Mouse (Mus musculus): ENCODE measurements around the gene Ccnl2. TPM values are rescaled to one million over a fixed set of nuclear protein-coding genes. Genes with fewer than 3 reads are reported as not detected.

Gene Ccnl2
- polyA plus RNA-seq, 1 experiment: 62.5 TPM

GRCm38 (mm10) chr4:155841651-155842270 lies 29.5 kb downstream of the Ccnl2 start:
- DNase-seq: no peak
- WGBS: 60% methylated on average over 38 of the region's 38 CpGs
- no peak for TF ChIP-seq POLR2A (IDR thresholded peaks at IDR 0.05; ENCODE audit: borderline replicate concordance, extremely low read depth, low read depth, low read length)
- TF ChIP-seq CTCF (IDR thresholded peaks at IDR 0.05; ENCODE audit: insufficient read depth, low read length): no peak
- H3K4me1 ChIP-seq (ENCODE audit: control insufficient read depth, insufficient read depth, low read length): peaks cover 22% of the 10 kb centered on the region
- peak overlapping the region; percentile 38 for H3K4me3 ChIP-seq (replicated peaks; ENCODE audit: extremely low read depth, low read depth, low read length)

DNA sequence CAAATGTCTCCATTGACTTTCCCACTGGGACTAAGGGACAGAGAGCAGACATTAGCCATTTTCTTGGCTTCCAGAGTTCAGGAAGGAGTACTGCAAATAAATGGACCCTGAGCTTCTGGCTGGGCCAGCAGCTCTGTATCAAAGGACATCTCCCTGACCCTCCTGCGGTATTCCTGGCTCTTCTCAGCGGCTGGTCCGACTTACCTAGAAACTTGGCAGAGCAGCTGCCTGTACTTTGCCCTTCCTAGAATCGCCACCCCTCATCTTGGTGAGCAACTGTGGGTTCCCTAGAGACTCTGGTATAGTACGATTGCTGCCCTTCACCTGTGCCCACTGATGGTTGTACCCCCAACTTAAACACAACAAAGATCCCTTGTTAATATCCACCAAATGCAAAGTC lies 30.9 kb downstream of the Ccnl2 start:
- 89% methylated on average over 5 of the region's 5 CpGs for WGBS
- TF ChIP-seq CTCF (IDR thresholded peaks at IDR 0.05; ENCODE audit: insufficient read depth, low read length): no peak
- no peak for TF ChIP-seq POLR2A (IDR thresholded peaks at IDR 0.05; ENCODE audit: borderline replicate concordance, extremely low read depth, low read depth, low read length)
- Histone ChIP-seq H3K4me3 (replicated peaks; ENCODE audit: extremely low read depth, low read depth, low read length) (no peak overlapping the region), H3K4me1 (ENCODE audit: control insufficient read depth, insufficient read depth, low read length) (peaks cover 21% of the 10 kb centered on the region)
- no peak for DNase-seq

DNA sequence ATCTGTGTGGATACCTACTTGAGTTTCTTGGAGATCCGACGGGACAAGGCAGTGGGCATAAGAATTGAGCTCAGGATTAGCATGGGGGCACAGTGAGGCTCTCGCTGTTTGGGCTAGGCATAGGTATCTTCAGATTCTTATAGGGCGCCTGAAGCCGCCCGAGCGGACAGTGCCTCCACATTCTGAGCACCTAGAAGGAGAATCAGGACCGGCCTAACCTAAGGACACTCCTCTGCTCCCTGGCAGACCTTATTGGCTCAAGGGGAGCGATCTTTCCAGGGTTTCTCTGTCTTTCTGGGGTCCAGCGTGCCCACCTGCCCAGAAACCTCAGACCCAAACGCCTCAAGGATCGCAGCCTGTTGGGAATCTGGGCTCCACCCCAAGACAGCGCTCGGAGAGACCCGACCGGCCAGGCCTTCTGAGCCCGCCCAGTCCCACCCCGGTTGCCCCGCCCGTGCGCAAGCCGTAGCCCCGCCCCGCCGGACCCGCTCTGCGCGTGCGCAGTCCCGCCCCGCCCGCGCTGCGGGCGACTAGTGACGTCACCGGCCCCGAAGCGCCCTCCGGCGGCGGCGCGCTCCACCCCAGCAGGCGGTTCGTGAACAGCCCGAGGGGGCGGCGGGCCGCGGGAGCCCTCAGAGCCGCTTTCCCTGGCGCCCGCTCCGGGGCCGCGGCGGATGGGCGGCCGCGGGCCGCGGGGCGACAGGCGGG lies 34.7 kb downstream of the Ccnl2 start, which contains the start of gene Dvl1:
Gene Dvl1, plus strand, starts transcription at position 532 of the 708 bp plus-strand sequence.
- peak; percentile 87 for TF ChIP-seq POLR2A (IDR thresholded peaks at IDR 0.05; ENCODE audit: borderline replicate concordance, extremely low read depth, low read depth, low read length)
- no peak for TF ChIP-seq CTCF (IDR thresholded peaks at IDR 0.05; ENCODE audit: insufficient read depth, low read length)
- peak within 1 kb of the TSS; percentile 83 for H3K4me3 ChIP-seq (replicated peaks; ENCODE audit: extremely low read depth, low read depth, low read length)
- H3K4me1 ChIP-seq (ENCODE audit: control insufficient read depth, insufficient read depth, low read length): peaks cover 19% of the 10 kb centered on the region
- DNase-seq: peak; percentile 94
- WGBS: 3% methylated on average over 62 of the region's 65 CpGs

GRCm38 (mm10) chr4:155847591-155848352 lies 35.5 kb downstream of the Ccnl2 start:
- Histone ChIP-seq H3K4me3 (replicated peaks; ENCODE audit: extremely low read depth, low read depth, low read length) (peak overlapping the region; percentile 83), H3K4me1 (ENCODE audit: control insufficient read depth, insufficient read depth, low read length) (peaks cover 19% of the 10 kb centered on the region)
- WGBS: 1% methylated on average over 68 of the region's 69 CpGs
- TF ChIP-seq CTCF (IDR thresholded peaks at IDR 0.05; ENCODE audit: insufficient read depth, low read length) (no peak), POLR2A (IDR thresholded peaks at IDR 0.05; ENCODE audit: borderline replicate concordance, extremely low read depth, low read depth, low read length) (no peak)
- peak; percentile 56 for DNase-seq

DNA sequence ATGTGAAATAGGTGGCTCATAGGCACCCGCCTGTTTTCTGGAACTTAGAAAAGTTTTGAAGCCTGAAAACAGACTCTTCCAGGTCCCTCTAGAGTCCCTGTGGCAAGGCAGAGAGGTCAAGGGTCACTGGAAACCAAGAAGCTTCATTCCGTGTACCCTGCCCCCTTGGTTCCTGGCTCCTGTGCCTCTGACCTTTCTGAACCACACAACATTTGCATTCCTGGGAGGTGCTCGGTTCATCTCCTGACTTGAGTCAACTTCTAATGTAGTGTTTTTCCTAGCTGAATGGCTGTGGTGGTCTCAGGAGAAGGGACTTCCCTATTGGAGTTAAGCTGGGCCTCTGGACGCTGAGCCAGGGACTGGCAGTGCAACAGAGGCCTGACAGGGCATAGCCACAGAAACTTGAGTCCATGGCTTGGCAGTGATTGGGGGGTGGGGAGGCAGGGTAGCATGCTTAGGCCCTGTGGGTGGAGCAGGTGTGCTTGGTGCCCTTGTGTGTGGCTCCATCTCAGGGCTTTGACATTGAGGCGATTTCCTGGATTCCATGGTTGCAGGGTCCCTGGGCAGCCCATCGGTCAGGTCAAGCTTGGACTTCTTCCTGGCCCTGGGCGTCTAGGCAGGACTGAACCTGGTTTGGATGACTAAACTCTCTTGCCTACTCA lies 36.3 kb downstream of the Ccnl2 start:
- no peak for DNase-seq
- TF ChIP-seq CTCF (IDR thresholded peaks at IDR 0.05; ENCODE audit: insufficient read depth, low read length) (no peak), POLR2A (IDR thresholded peaks at IDR 0.05; ENCODE audit: borderline replicate concordance, extremely low read depth, low read depth, low read length) (no peak)
- Histone ChIP-seq H3K4me3 (replicated peaks; ENCODE audit: extremely low read depth, low read depth, low read length) (peak overlapping the region; percentile 3), H3K4me1 (ENCODE audit: control insufficient read depth, insufficient read depth, low read length) (peaks cover 19% of the 10 kb centered on the region)
- WGBS: 56% methylated on average over 7 of the region's 7 CpGs

DNA sequence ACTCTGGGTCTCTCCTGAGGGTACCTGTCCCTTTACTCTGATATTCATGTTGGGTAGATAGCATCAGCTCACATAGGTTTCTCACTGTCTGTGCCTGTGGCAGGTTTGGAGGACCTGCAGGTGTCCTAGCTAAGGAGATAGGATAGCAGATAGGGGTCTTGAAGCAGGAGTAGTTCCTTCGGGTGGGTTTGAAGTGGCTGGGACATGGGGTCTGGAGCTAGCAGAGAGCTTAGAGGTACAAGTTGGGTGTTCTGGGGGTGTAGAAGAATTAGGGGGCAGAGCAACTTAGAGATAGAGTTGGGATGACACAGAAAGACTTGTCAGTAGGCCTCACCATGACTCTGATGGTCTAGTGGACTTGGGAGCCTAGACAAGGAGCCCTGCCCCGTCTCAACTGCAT lies 37.1 kb downstream of the Ccnl2 start:
- Histone ChIP-seq H3K4me1 (ENCODE audit: control insufficient read depth, insufficient read depth, low read length) (peaks cover 19% of the 10 kb centered on the region), H3K4me3 (replicated peaks; ENCODE audit: extremely low read depth, low read depth, low read length) (no peak overlapping the region)
- WGBS: 84% methylated on average over 2 of the region's 2 CpGs
- no peak for DNase-seq
- no peak for TF ChIP-seq POLR2A (IDR thresholded peaks at IDR 0.05; ENCODE audit: borderline replicate concordance, extremely low read depth, low read depth, low read length)
- no peak for TF ChIP-seq CTCF (IDR thresholded peaks at IDR 0.05; ENCODE audit: insufficient read depth, low read length)

DNA sequence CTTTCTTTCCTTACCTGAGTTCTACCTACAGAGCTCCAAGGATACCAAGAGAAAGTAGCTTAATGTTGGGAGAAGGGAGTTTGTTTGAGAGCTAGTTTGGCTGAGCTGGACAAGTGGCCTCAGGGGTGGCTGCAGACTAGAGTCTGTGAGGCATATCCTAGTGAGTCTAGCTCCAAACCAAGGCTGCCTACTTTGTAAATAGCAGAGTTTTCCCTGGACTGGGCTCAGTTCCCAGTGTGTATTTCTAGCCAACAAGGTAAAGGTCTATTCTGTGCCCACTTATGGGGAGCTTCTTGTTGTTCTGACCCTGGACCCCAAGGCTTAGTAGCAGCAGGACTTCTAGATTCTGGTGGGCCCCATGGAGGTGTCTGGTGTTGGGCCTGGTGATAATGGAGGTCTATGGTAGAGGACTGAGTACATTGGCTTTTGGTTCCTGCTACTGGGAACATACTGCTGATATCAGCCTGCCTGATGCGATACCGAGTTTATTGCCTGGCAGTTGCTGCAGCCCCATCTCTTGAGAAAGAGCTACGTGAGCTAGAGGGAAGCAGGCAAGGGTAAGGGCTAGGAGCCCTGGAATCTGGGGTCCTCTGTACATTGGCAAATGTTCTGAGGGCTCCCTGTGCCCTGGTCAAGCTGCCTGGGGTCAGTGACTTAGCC lies 37.6 kb downstream of the Ccnl2 start:
- no peak overlapping the region for H3K4me3 ChIP-seq (replicated peaks; ENCODE audit: extremely low read depth, low read depth, low read length)
- 85% methylated on average over 3 of the region's 3 CpGs for WGBS
- DNase-seq: no peak
- H3K4me1 ChIP-seq (ENCODE audit: control insufficient read depth, insufficient read depth, low read length): peaks cover 19% of the 10 kb centered on the region
- TF ChIP-seq CTCF (IDR thresholded peaks at IDR 0.05; ENCODE audit: insufficient read depth, low read length): no peak
- TF ChIP-seq POLR2A (IDR thresholded peaks at IDR 0.05; ENCODE audit: borderline replicate concordance, extremely low read depth, low read depth, low read length): no peak

- DNase-seq: no peak
- Histone ChIP-seq H3K4me1 (ENCODE audit: control insufficient read depth, insufficient read depth, low read length) (peaks cover 19% of the 10 kb centered on the region), H3K4me3 (replicated peaks; ENCODE audit: extremely low read depth, low read depth, low read length) (no peak overlapping the region)
- 85% methylated on average over 3 of the region's 3 CpGs for WGBS
- no peak for TF ChIP-seq CTCF (IDR thresholded peaks at IDR 0.05; ENCODE audit: insufficient read depth, low read length)
- no peak for TF ChIP-seq POLR2A (IDR thresholded peaks at IDR 0.05; ENCODE audit: borderline replicate concordance, extremely low read depth, low read depth, low read length)
Measured at GRCm38 (mm10) chr4:155851368-155851767, 39.1 kb downstream of the Ccnl2 start.

Measured in lung, adult 2 months (tissue).